Mouse (Mus musculus) midbrain, postnatal 0 days (tissue): ENCODE measurements around the gene Fblim1. TPM values are rescaled to one million over a fixed set of nuclear protein-coding genes. Genes with fewer than 3 reads are reported as not detected.
"Not testable (repeated sequence)": the region's sequence is repeated elsewhere in the genome, so short reads cannot be mapped to it uniquely, and the experiment has no call there.

Source experiments
- ATAC-seq: fragments of 200-750 bp; cut with Nextera tagmentation; 2 replicates; pipeline ENCODE4 v1.8.0; 2017; ENCODE audit warnings: moderate number of reproducible peaks, mild to moderate bottlenecking, moderate TSS enrichment, moderate library complexity; ENCODE audit not compliant: low FRiP score
- DNase-seq: peaks from one replicate; pipeline ENCODE4 v3.0.0-alpha.2; 2015; ENCODE audit warnings: low spot score
- H3K27ac ChIP-seq: fragments of 300-500 bp; sonication (generic); 2 replicates; pipeline ENCODE4 v1.5.1; 2014; ENCODE audit warnings: low read depth, mild to moderate bottlenecking, low read length, mixed read lengths
- H3K27me3 ChIP-seq: fragments of 300-500 bp; sonication (generic); 2 replicates; pipeline ENCODE4 v1.6.1; 2014; ENCODE audit warnings: low read length, control low read depth, mixed read lengths; ENCODE audit not compliant: insufficient read depth
- H3K36me3 ChIP-seq: fragments of 300-500 bp; sonication (generic); 2 replicates; pipeline ENCODE4 v1.6.1; 2014; ENCODE audit warnings: low read length, control low read depth, mixed read lengths; ENCODE audit not compliant: insufficient read depth
- H3K4me1 ChIP-seq: fragments of 300-500 bp; sonication (generic); 2 replicates; pipeline ENCODE4 v1.6.1; 2014; ENCODE audit warnings: mild to moderate bottlenecking, control low read depth, antibody characterized with exemption, low read length, mixed read lengths; ENCODE audit not compliant: insufficient read depth
- H3K4me2 ChIP-seq: fragments of 300-500 bp; sonication (generic); 2 replicates; pipeline ENCODE4 v1.6.1; 2014; ENCODE audit warnings: low read depth, mild to moderate bottlenecking, low read length, mixed read lengths; ENCODE audit not compliant: poor library complexity, severe bottlenecking
- H3K4me3 ChIP-seq: fragments of 300-500 bp; sonication (generic); 2 replicates; pipeline ENCODE4 v1.5.1; 2014; ENCODE audit warnings: low read depth, mild to moderate bottlenecking, low read length, moderate library complexity
- H3K9ac ChIP-seq: fragments of 300-500 bp; sonication (generic); replicated peaks from 2 replicates; pipeline ENCODE4 v1.6.1; 2014; ENCODE audit warnings: mild to moderate bottlenecking, low read length, moderate library complexity, mixed read lengths; ENCODE audit not compliant: poor library complexity, severe bottlenecking
- H3K9me3 ChIP-seq: fragments of 300-500 bp; sonication (generic); 2 replicates; pipeline ENCODE4 v1.6.1; 2016; ENCODE audit warnings: low read length, control low read depth
- CTCF ChIP-seq: IDR thresholded peaks from 2 replicates; pipeline ENCODE4 v1.5.1; 2016; ENCODE audit warnings: antibody characterized with exemption, mild to moderate bottlenecking
- WGBS: fragments of 180-500 bp; shearing (Covaris S2); extraction: QIAGEN DNeasy Blood & Tissue Kit; methylation state at CpG from one replicate; pipeline ENCODE4 v1.1.7; 2014; 5-methylcytosine and 5-hydroxymethylcytosine counted together
- polyA plus RNA-seq: library from polyadenylated mRNA; unstranded; fragments of >200 nt; fragmentation: Nextera tagmentation; extraction: Ambion mirVana; gene quantifications from 2 replicates; pipeline ENCODE4 v1.2.1, GENCODE M21; 2015
- total RNA-seq: library from RNA; depleted of rRNA; stranded (reverse); fragments of >200 nt; gene quantifications from 2 replicates; pipeline ENCODE4 v1.2.3, GENCODE M21; 2014

The Fblim1 gene
- total and polyA plus RNA-seq, 2 experiments from 2014 or later = 24.1 to 26.2 TPM

DNA sequence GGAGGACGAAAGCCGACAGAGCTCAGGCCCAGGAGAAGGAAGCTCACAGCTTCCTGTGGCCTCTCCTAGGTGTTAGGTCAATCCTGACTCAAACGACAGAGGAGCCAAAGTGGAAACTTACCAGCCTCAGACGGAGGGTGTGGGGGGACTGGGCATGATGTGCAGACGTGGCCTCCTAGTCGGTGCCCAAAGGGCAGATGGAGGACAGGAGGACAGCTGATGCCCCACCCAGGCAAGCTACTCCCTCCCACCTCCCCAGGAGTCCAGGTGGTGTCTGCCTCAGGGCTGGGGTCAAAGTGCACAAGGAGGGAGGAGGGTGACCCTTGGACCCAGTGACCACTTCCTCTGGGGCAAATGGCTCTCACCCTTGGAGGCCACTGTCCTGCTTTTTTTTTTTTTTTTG lies 34.6 kb downstream of the Fblim1 start:
- no peaks in the 10 kb centered on the region for H3K4me1 ChIP-seq
- 76% methylated on average over 6 of the region's 6 CpGs for WGBS
- H3K36me3 ChIP-seq = no peaks in the 10 kb centered on the region
- H3K4me2 ChIP-seq = no peak overlapping the region
- no peaks in the 10 kb centered on the region for H3K9me3 ChIP-seq
- H3K4me3 ChIP-seq = no peak overlapping the region
- no peak for TF ChIP-seq CTCF
- no peak overlapping the region for H3K9ac ChIP-seq
- ATAC-seq = no peak
- no peak for DNase-seq
- no peaks in the 10 kb centered on the region for H3K27me3 ChIP-seq
- no peak overlapping the region for H3K27ac ChIP-seq

DNA sequence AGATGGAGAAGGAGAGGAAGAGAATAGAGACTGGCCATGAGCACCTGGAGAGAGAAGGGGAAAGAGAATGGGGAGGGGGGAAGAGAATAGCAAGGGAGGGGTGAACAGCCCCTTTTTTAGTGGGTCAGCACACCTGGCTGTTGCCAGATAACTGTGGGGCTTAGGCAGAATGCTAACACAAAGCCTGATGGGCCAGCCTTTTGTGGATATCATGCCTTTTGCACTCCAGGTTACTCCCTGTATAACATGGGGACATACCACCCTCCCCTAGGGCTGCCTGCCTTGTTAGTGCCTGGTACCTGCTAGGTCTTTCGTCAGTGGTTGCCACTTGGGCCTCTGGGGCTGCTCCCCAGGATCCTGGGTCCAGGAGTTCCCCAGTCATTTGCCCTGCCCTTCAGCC lies 35.1 kb downstream of the Fblim1 start:
- ATAC-seq = no peak
- no peaks in the 10 kb centered on the region for H3K27me3 ChIP-seq
- H3K9ac ChIP-seq = no peak overlapping the region
- DNase-seq = no peak
- no peaks in the 10 kb centered on the region for H3K4me1 ChIP-seq
- H3K36me3 ChIP-seq = no peaks in the 10 kb centered on the region
- 75% methylated on average over 1 of the region's 1 CpGs for WGBS
- no peak for TF ChIP-seq CTCF
- H3K4me2 ChIP-seq = no peak overlapping the region
- H3K4me3 ChIP-seq = no peak overlapping the region
- no peaks in the 10 kb centered on the region for H3K9me3 ChIP-seq
- no peak overlapping the region for H3K27ac ChIP-seq

DNA sequence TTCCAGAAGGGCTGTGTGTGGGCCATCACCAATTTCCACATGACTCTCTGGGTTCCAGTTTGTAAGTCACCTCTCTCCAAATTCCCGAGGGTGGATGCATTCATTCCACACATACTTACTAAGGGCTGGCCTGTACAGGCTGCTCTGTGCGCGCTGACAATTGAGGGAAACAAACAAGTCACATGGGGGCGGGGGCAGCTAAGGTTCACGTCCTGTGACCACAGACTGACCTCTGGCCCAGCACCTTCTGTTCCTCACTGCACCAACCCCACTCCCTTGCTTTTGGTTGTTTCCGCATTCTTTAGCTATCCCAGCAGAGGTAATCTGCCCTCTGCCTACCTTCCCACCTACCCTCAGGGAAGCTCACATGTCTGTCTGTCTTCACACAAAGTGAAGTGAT lies 35.9 kb downstream of the Fblim1 start:
- Histone ChIP-seq H3K4me2 (no peak overlapping the region), H3K9me3 (no peaks in the 10 kb centered on the region), H3K9ac (no peak overlapping the region), H3K4me1 (no peaks in the 10 kb centered on the region), H3K4me3 (no peak overlapping the region), H3K27me3 (no peaks in the 10 kb centered on the region), H3K27ac (no peak overlapping the region), H3K36me3 (no peaks in the 10 kb centered on the region)
- ATAC-seq = no peak
- DNase-seq = no peak
- TF ChIP-seq CTCF = no peak
- 73% methylated on average over 6 of the region's 6 CpGs for WGBS

DNA sequence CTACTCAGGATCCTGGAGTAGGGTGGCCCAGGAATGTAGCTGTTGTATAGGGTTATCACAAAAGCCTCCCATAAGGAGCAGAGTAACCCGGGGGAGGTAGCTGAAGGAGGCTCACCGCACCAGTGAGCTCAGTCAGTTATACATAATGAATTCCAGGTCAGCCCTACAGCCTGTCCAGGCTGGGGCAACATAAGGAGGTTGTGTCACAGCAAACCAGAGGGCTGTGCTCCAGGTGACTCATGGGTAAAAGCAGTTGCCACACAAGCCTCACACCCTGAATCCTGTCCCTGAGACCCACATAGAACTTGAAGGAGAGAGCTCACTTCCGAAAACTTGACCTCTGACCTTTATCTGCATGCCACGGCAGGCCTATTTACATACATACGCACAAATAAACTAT lies 36.9 kb downstream of the Fblim1 start:
- Histone ChIP-seq H3K4me1 (no peaks in the 10 kb centered on the region), H3K27me3 (no peaks in the 10 kb centered on the region), H3K36me3 (no peaks in the 10 kb centered on the region), H3K4me2 (no peak overlapping the region), H3K9me3 (no peaks in the 10 kb centered on the region), H3K27ac (no peak overlapping the region), H3K9ac (no peak overlapping the region), H3K4me3 (no peak overlapping the region)
- no peak for ATAC-seq
- TF ChIP-seq CTCF = no peak
- no peak for DNase-seq
- 86% methylated on average over 5 of the region's 5 CpGs for WGBS

DNA sequence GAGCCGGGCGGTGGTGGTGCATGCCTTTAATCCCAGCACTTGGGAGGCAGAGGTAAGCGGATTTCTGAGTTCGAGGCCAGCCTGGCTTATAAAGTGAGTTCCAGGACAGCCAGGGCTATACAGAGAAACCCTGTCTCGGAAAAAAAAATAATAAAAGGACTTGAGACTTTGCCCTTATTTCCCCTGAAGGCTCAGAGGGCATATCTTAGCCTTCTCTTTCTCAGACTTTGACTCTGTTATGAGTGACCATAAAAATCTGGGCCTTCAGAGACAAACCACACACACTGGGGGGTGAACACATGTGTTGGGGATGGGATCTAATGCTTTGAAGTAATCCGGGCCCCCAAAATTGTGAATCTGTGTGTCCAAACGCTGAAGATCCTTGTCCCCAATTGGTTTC lies 38.7 kb downstream of the Fblim1 start:
- not testable (repeated sequence) for DNase-seq, H3K9ac ChIP-seq, H3K27me3 ChIP-seq, H3K27ac ChIP-seq, H3K36me3 ChIP-seq, H3K4me2 ChIP-seq, H3K4me1 ChIP-seq, ATAC-seq, H3K9me3 ChIP-seq, H3K4me3 ChIP-seq
- WGBS = 93% methylated on average over 7 of the region's 7 CpGs

DNA sequence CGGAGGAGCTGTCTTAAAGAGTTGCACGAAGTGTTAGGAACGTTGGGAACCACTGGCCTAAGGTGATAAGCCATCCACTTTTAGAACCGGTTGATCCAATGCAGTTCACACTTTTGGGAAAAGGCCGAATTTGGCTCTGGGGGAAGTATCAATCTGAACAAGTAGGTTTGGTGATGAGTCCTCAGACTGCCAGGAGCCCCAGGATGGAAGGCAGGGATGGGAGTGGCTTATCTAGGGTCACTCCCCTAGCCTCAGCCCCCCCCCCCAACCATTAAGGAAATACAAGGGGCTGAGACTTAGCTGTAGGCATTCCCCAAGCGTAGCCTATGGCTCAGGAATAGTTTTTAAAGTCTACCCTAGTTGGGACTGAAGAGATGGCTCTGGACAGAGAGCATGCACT lies 39.7 kb downstream of the Fblim1 start:
- no peak overlapping the region for H3K4me3 ChIP-seq
- H3K9ac ChIP-seq = no peak overlapping the region
- H3K4me1 ChIP-seq = no peaks in the 10 kb centered on the region
- no peaks in the 10 kb centered on the region for H3K27me3 ChIP-seq
- no peak for ATAC-seq
- H3K4me2 ChIP-seq = no peak overlapping the region
- DNase-seq = no peak
- H3K27ac ChIP-seq = no peak overlapping the region
- no peaks in the 10 kb centered on the region for H3K9me3 ChIP-seq
- WGBS = 89% methylated on average over 6 of the region's 6 CpGs
- H3K36me3 ChIP-seq = no peaks in the 10 kb centered on the region
- no peak for TF ChIP-seq CTCF

DNA sequence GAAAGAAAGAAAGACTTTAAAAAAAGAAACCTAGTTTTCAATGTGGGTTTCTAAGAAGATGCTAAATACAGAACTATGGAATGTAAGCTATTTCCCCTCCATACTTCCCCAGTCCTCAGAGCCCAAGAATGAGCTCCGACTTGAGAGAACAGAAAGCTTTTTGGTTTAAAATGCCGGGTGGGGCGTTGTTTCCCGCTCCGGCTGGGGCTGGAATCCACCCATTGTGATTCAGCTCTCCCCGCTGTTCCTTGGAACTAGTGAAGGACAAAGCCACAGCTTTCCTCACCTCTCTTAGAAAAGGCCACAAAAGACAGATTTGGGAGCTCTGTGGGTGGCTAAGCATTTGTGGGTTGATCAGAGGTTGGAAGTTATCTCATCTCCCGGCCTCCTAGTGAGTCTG lies 40.6 kb downstream of the Fblim1 start:
- Histone ChIP-seq H3K4me3 (no peak overlapping the region), H3K27me3 (no peaks in the 10 kb centered on the region), H3K9ac (no peak overlapping the region), H3K9me3 (no peaks in the 10 kb centered on the region), H3K27ac (no peak overlapping the region), H3K36me3 (no peaks in the 10 kb centered on the region), H3K4me2 (no peak overlapping the region), H3K4me1 (no peaks in the 10 kb centered on the region)
- TF ChIP-seq CTCF = no peak
- DNase-seq (no peak), ATAC-seq (no peak)
- 7% methylated on average over 7 of the region's 7 CpGs for WGBS
